Mouse (Mus musculus) retina, adult 2 months (tissue): ENCODE measurements around the gene Zfp958.
"Not testable (repeated sequence)": the region's sequence is repeated elsewhere in the genome, so short reads cannot be mapped to it uniquely, and the experiment has no call there.

ENCODE experiments used
- DNase-seq: peaks from one replicate; pipeline ENCODE4 v3.0.0-alpha.2; 2012; ENCODE audit warnings: low read depth, low spot score

The Zfp958 gene

DNA sequence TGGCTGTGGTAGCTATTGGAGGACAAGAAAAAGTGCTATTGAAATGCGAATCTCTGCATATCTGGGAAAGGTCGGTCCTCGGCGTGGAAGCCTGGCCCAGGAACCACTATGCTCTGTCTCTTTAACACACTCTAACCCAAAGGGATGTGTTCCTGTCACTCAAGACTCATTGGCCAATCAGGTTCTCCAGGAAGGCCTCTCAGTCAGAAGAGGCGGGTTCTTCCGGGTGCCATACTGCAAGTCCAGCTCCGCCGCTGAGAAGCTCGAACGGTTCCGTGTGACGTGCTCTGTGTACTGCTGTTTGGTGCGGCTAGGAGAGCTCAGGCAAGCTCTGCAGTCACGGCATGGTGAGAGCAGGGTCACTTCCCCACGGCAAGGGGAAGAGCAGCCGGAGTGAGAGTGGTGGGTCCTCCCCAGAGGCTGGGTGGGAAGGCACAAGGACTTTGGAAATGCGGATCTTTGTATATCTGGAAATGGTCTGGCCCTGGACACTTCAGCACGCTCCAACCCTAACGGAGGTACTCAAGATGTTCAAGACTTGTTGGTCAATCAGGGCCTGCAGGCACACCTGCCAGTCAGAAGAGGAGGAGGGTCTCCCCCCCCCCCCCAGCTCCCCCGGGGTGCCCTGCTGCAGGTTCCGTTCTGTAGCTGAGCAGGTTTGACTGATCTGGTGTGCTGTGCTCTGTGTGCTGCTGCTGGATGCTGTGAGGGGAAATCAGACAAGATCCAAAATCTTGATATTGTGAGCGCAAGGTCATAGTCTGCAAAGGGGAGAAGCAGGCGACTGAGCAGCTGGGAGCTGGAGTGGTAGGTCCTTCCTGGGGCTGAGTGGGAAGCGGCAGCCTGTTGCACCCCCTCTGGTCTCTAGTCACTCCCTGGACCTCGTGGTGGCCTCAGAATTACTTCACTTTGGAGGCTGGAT, at the start of gene Zfp958:
TSS of gene Zfp958 (plus strand) at position 236 of the 922 bp plus-strand sequence.
- peak; percentile 95 for DNase-seq

GRCm38 (mm10) chr8:4581986-4582385, 31.0 kb upstream of the Zfp958 start:
- DNase-seq = no peak

DNA sequence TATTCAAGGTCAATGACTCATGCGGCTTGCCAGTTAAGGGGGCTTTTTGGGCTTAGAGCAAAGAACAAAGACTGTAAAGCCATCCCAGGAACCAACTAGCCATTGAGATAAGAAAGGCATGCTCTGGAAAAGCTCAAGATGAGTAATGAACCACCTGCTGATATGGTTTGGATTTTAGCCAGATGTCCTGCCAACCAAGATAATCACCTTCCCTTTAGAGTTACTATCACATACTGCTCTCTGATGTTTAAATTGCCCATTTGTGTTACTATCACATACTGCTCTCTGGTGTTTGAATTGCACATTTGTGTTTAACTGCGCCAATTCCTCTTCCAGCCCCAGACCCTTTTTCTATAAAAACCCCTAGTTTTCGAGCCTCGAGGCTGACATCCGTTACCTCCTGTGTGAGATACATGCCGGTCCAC, 30.2 kb upstream of the Zfp958 start:
- no peak for DNase-seq

DNA sequence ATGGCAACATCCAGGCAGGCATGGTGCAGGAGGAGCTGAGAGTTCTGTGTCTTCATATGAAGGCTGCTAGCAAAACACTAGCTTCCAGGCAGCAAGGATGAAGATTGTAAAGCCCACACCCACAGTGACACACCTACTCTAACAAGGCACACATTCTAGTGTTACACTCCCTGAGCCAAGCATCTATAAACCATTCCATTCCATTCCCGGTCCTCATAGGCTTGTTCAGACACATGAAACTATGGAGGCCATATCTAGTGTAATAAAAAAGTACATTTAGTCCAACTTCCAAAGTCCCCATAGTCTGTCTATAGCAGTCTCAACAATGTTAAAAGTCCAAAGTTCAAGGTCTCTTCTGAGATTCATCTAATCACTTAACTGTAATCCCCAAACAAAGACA, 28.3 kb upstream of the Zfp958 start:
- DNase-seq = no peak

DNA sequence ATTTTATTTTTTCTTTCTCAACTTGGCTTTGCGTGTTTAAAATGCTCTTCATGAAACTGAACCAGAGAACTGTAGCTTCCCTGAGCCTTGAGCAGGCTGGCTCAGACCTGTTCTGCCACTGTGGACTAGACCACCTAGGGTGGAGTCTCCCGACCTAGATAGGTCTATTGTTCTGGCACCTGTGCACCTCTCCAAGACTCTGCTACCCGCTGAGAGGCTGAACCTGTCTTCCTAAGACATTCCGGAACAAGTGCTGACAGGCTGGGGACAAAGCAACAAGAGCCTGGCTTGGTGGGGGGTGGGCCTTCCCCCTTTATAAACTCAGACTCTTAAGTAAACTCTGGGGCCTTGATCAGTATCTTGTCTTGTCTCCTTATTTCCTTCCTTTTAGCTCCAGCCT, 26.6 kb upstream of the Zfp958 start:
- no peak for DNase-seq

GRCm38 (mm10) chr8:4588165-4589000, 24.6 kb upstream of the Zfp958 start:
- DNase-seq = no peak

- DNase-seq = no peak
These were observed 4.1 kb upstream of the Zfp958 start for GRCm38 (mm10) chr8:4608896-4609295.

DNA sequence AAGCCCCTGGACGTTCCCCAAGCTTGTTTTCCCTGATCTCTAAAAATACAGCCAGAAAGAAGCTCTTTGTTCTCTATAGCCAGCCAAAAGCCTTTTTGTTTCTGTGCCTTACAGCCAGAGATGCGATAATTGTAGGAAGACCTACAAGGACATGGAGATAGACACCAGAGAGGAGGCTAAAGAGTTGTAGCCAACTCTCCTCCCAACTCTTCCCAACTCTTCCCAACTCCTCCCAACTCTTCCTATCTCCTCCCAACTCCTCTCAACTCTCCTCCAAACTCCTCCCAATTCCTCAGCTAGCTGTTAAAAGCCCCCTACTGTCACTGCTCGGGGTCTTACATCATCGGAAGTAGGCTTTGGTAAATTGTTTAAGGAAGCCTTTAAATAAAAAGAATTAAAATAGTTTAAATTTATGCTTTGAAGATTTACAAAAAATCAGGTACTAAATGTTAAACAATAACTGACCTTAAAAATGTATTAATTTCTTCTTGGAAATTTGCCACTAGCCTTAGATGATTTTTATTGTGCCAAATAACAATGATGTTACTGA, 1.3 kb upstream of the Zfp958 start:
- DNase-seq = not testable (repeated sequence)

DNA sequence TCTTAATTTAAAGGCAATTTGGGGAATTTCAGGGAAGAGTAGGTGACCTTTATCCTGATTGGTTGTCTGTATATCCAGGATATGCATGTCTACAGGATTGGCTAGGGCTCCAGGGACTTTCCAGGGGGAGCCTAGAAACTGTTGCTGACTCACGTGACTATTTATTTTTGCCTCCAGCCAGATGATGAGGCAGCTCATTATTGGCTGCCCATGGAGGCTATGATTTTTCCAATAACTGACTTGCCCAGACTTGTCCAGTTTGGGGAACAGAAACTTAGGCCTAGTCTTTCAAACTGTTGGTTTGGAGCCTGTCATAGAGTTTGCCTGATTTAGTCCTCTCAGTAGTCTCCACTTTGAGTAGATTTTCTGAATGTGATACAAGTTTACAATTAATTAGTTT, 14.4 kb downstream of the Zfp958 start:
- no peak for DNase-seq

GRCm38 (mm10) chr8:4637071-4637470, 24.1 kb downstream of the Zfp958 start:
- no peak for DNase-seq

DNA sequence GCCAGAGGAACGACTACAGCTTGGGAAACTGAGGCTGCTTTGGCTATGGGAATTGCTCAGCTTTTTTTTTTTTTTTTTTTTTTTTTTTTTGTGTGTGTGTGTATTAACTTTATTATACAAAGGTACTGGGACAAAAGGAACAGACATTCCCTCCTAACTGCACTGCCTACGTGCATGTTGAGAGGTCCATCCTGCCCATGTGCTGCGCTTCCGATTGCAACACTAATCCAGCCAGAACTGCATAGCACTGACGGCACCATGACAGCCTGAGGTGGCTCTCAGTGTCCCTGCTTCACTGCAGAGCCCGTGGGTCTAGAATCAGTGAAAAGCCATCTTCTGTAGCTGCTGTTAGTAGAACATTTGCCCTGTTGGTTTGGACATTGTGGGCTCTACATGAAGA, 30.0 kb downstream of the Zfp958 start:
- DNase-seq = not testable (repeated sequence)

GRCm38 (mm10) chr8:4656536-4656935, 43.6 kb downstream of the Zfp958 start:
- DNase-seq = no peak

DNA sequence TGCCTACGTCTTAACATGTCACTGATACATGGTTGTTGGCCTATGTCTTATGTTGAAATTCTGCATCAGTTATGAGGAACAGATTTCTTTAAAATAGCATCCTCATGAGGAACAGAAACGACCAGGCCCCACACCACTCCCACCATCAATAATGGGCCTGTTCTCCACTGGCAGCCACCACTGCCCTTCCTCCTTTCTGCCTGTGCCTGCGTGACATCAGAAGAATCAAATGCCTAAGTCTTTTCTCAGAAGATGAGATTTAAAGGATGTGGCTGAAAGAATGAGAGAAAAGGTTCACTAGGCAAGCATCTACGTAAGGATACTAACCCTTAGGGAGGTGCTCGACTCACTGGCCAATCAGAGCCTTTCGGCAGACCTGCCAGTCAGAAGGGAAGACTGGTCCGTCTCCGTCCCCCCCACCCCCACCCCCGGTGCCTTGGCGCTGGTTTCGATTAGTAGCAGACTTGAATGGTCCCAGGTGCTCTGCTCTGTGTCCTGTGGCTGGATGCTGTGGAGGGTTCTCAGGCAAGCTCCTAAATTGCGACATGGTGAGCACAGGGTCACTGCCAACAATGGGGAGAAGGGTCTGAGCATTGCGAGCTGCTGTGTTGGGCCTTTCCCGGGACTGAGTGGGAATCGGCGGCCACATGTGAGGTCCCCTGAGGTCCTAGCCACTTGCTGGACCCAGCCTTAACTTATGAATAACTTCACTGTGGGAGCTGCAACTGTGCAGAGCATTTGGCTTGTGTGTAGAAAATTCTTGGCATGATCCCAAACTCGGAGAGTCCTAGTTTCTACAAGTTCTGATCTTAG, 62.4 kb downstream of the Zfp958 start:
- no peak for DNase-seq

- no peak for DNase-seq
These were observed 63.6 kb downstream of the Zfp958 start for GRCm38 (mm10) chr8:4676586-4676985.

DNA sequence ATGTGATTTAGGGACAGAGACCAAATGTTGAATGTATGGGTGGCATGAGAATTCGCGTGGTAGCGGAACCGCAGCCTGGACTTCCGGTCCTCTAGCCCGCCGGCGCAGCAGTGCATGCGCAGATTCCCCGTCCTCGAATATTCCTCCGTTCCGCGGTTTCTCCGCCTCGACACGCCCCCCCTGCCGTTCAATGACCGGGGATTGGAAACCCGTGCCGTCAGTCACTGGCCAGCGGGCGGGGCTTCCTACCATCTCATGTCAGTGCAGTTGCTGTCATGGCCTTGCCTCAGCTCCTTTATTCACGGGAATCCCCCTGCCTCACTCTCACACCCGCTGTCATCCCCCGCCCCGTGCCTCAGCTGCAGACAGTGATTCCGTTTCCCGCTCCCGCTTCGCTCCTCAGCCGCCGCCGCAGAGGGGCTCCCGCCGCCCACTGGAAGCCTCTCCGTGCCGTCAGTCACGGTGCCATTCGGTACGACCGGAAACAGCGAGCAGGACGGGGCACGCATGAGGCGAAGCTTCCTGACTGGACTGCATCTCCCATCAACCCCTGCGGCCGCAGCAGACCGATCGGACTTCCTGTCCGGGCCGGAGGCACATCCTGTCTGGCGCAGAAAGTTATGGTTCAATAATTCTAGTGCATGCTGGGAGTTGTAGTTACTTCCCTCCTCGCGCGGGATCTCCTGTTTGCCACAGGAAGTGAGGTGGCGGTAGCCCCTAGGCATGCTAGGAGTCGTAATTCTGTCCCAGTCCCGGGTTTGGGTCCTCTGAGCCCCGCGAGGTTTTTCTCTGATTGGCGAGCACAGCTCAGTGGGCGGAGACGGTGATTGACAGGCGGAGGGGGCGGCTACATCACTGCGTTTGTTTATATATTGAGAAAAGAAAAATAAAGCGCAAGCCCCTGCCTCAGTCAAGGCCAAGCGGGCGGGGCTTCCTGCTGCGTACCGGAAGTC, 64.6 kb downstream of the Zfp958 start:
- peak; percentile 97 for DNase-seq

GRCm38 (mm10) chr8:4678218-4678907, 65.4 kb downstream of the Zfp958 start:
- DNase-seq = peak; percentile 91

DNA sequence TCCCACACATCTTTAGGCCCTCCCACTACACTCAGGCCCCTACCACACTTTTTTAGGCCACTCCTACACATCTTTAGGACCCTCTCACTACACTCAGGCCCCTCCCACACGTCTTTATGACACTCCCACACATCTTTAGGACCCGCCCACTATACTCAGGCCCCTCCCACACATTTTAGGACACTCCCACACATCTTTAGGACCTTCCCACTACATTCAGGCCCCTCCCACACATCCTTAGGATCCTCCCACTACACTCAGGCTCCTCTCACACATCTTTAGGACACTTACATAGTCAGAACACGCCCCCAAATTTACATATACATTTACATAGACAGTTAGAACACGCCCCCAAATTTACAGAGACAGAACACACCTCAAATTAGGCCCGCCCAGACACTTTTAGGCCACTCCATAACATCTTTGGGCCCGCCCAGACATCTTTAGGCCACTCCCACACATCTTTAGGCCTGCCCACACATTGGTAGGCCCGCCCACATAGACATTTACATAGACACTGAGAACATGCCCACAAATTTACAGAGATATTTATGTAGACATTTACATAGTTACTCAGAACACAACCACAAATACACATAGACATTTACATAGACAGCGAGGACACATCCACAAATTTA, 66.1 kb downstream of the Zfp958 start:
- DNase-seq = peak; percentile 8

GRCm38 (mm10) chr8:4679796-4680195, 66.8 kb downstream of the Zfp958 start:
- no peak for DNase-seq
